Mouse (Mus musculus) layer of hippocampus, adult 2 months (tissue): Measurements from ENCODE around the gene Gpx4. TPM values are rescaled to one million over a fixed set of nuclear protein-coding genes. Genes with fewer than 3 reads are reported as not detected.

Experiments used
- DNase-seq, 2 experiments: peaks; one replicate each; pipeline ENCODE4 v3.0.0; 2022; ENCODE audit warnings: low spot score in 2 of 2
- H3K27ac ChIP-seq: fragments of 200-600 bp; 2 replicates; pipeline ENCODE4 v1.8.1; 2022
- H3K4me3 ChIP-seq: fragments of 200-600 bp; 2 replicates; pipeline ENCODE4 v1.8.1; 2022; ENCODE audit warnings: mild to moderate bottlenecking
- CTCF ChIP-seq: fragments of 200-600 bp; conservative IDR thresholded peaks from 2 replicates; pipeline ENCODE4 v1.8.1; 2022; ENCODE audit warnings: antibody characterized with exemption, mild to moderate bottlenecking, moderate library complexity
- total RNA-seq, 2 experiments: library from RNA; stranded (reverse); gene quantifications; 2 replicates each; pipeline ENCODE4 v1.2.3; 2021

The Gpx4 gene
- total RNA-seq, 2 experiments from 2014 or later, result 440 to 464 TPM

GRCm38 (mm10) chr10:80072623-80073489, 25.9 kb downstream of the Gpx4 start:
- Histone ChIP-seq H3K4me3 (no peak overlapping the region), H3K27ac (no peak overlapping the region)
- no peak for TF ChIP-seq CTCF
- DNase-seq, result no peak

GRCm38 (mm10) chr10:80074813-80075601, 28.0 kb downstream of the Gpx4 start:
- peak overlapping the region; percentile 43 for H3K4me3 ChIP-seq

GRCm38 (mm10) chr10:80075924-80076323, 29.0 kb downstream of the Gpx4 start:
- Histone ChIP-seq H3K4me3 (no peak overlapping the region), H3K27ac (peak overlapping the region; percentile 81; the same call in 1 of the 2 replicates)
- TF ChIP-seq CTCF, result no peak
- no peak for DNase-seq

More at GRCm38 (mm10) chr10:80074813-80075601, 28.0 kb downstream of the Gpx4 start:
- peak; percentile 47 to 55 for DNase-seq
- peak; percentile 69 for TF ChIP-seq CTCF
- peak overlapping the region; percentile 81; the same call in 1 of the 2 replicates for H3K27ac ChIP-seq

GRCm38 (mm10) chr10:80076386-80076785, 29.4 kb downstream of the Gpx4 start:
- Histone ChIP-seq H3K27ac (peak overlapping the region; percentile 81; the same call in 1 of the 2 replicates), H3K4me3 (no peak overlapping the region)
- TF ChIP-seq CTCF, result no peak
- no peak for DNase-seq

GRCm38 (mm10) chr10:80077312-80077711, 30.3 kb downstream of the Gpx4 start:
- no peak for TF ChIP-seq CTCF
- Histone ChIP-seq H3K27ac (no peak overlapping the region), H3K4me3 (no peak overlapping the region)
- DNase-seq, result no peak

GRCm38 (mm10) chr10:80078366-80078765, 31.4 kb downstream of the Gpx4 start:
- TF ChIP-seq CTCF, result no peak
- no peak for DNase-seq
- no peak overlapping the region for H3K27ac ChIP-seq
- H3K4me3 ChIP-seq, result no peak overlapping the region

- DNase-seq, result no peak
- TF ChIP-seq CTCF, result no peak
- Histone ChIP-seq H3K4me3 (no peak overlapping the region), H3K27ac (no peak overlapping the region)
Observed at GRCm38 (mm10) chr10:80080396-80081070, 33.6 kb downstream of the Gpx4 start.

GRCm38 (mm10) chr10:80081075-80081474, 34.1 kb downstream of the Gpx4 start:
- DNase-seq, result no peak
- Histone ChIP-seq H3K27ac (no peak overlapping the region), H3K4me3 (no peak overlapping the region)
- no peak for TF ChIP-seq CTCF

GRCm38 (mm10) chr10:80084817-80085487, 38.0 kb downstream of the Gpx4 start:
- H3K27ac ChIP-seq, result peak overlapping the region; percentile 14; the same call in 1 of the 2 replicates
- DNase-seq, result peak in 1 of 2 experiments; percentile 29
- no peak for TF ChIP-seq CTCF
- H3K4me3 ChIP-seq, result no peak overlapping the region

GRCm38 (mm10) chr10:80086847-80087246, 39.9 kb downstream of the Gpx4 start:
- Histone ChIP-seq H3K27ac (0 out of 2 replicates have a peak overlapping the region, but pooled peaks have one; percentile 7), H3K4me3 (no peak overlapping the region)
- DNase-seq, result no peak
- TF ChIP-seq CTCF, result no peak

GRCm38 (mm10) chr10:80087483-80087882, 40.5 kb downstream of the Gpx4 start:
- no peak overlapping the region for H3K4me3 ChIP-seq
- no peak for DNase-seq
- no peak for TF ChIP-seq CTCF
- H3K27ac ChIP-seq, result no peak overlapping the region

- no peak overlapping the region for H3K27ac ChIP-seq
- H3K4me3 ChIP-seq, result no peak overlapping the region
- TF ChIP-seq CTCF, result no peak
- no peak for DNase-seq
Observed at GRCm38 (mm10) chr10:80089146-80089545, 42.2 kb downstream of the Gpx4 start.
